Mouse (Mus musculus) liver, adult 2 months (tissue): ENCODE data around the gene Gm9944.

Experiments used
- CTCF ChIP-seq: fragments of 200-500 bp; IDR thresholded peaks from 2 replicates; pipeline ENCODE4 v1.5.1; 2011; ENCODE audit warnings: low read depth, low read length, control low read depth
- POLR2A ChIP-seq: fragments of 200-500 bp; IDR thresholded peaks from 2 replicates; pipeline ENCODE4 v1.6.1; 2011; ENCODE audit warnings: low read length, control low read depth; ENCODE audit not compliant: insufficient read depth; ENCODE audit errors: extremely low read depth

DNA sequence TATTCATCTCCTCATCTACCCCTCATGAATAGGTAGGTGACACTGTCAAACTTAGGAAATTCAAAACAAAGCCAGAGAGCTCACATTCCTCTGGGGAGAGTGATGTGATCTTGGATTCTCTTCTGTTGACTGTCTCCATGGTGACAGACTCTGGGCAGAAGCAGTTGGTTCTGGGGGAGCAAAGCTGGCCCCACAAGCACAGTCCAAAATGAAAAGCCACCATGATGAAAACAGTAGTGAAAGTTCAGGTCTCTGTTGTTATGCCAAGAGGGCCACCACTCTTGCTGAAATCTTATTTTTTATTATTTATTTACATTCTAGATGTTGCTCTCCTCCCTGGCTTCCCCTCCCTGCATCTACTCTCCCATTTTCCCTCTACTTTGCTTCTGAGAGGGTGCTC, 14.4 kb downstream of the Gm9944 start, which contains the start of gene 1700012P22Rik:
- no peak for TF ChIP-seq CTCF
- TF ChIP-seq POLR2A, result no peak
